Mouse (Mus musculus) megakaryocyte, adult 5-6 weeks (primary cell): ENCODE measurements at regions not wholly inside any gene's neighbourhood (a gene's known extent, or its start where the extent isn't known, plus 50 kb on each side); places are given as distances from the start of the nearest gene placed in this dataset.
A peak's percentile ranks its signal among the peaks of the same experiment; 100 is the strongest.

Source experiments
- ATAC-seq: 2 replicates; pipeline ENCODE4 v1.8.0; 2016; ENCODE audit warnings: mild to moderate bottlenecking, inconsistent platforms; ENCODE audit not compliant: poor library complexity, severe bottlenecking

DNA sequence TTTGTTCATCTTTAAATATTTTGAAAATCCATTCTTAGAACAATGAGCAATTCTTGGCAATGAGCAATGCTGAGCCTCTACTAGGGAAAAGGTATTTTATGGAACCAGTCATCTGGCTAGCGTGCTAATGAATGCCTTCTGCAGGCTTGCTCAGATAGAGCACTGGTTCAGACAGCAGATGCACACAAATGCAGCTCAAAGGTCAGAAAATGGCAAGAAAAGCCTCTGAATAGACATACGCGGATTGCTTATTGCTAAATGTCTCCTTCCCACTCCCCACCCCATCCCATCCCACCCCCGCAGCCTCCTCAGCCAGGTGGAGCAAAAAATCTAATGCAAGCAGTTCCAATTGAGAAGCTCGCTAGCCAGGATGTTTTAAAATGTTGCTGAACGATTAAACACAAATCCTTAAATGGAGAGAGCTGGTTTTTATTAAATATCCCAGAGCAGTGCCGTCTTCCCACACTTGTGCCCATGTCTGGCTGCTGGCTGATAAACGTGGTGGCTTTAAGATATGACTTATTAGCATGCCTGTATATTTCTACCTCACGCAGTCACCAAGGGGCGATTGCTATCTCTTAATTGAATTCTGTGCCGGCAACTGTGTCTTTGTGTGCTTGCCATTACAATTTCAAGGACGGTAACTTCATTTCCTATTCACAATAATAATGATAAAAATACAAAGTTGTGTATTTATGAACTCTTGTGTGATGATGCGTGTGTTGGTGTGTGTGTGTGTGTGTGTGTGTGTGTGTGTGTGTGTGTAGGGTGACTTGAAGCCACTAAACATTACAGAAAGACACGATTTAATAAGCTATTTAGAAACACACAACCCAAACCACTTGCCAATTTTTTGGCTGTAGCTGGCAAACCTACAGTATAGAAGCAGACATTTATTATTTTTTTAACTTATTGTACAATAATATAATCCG is 192.7 kb upstream of the Pabpc6 start:
- ATAC-seq = no peak

DNA sequence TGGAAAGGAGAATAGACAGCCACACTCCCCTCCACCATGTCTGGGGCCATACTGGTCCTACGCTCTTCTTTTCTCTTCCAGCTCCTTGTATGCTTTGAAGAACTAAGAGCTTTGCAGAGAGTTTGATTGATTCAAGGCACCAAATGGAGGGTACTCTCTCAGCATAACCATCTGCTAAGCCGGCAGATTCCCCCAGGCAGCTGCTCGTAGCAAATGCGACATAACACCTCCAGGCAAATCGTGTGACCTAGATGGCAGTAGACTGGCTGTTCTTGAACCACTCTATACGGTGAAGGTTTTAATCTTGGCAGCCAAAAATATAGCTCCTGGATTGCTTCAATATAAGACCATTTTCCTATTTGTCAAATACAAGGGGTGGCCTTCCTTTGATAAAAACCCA is 191.8 kb upstream of the Pabpc6 start:
- no peak for ATAC-seq

DNA sequence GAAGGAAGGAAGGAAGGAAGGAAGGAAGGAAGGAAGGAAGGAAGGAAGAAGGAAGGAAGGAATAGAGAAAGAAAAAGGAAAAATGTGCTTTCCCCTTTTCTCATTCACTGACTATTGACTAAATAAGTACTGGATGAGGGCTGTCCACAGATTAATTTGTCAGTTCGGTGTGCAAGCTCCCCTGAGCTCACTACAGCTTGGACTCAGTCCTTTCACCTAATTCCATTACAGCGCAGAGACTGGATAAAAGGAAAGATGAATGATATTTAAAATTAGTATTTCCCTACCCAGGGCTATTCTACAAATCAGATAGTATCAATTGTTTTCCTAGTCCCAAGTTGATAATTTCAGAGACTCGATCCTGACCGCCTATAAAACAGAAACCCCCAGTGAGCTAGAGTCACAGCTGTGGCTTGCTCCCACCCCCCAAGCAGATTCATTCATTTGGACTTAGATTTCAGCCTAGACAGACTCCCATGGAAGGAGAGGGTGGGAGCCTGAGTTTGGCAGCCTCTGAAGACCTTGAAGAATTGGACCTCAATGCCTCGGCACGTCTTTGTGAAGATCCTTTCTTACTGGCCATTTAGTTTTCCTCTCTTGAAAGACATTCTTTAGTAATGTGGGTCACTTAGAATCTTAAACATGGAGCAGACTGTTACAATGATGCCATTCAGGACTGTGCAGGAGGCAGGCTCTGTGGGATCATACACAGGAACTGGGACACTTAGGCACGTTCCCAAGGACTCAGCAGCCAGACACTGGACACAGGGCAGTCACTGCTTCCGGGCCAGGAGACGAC is 179.2 kb upstream of the Pabpc6 start:
- no peak for ATAC-seq

DNA sequence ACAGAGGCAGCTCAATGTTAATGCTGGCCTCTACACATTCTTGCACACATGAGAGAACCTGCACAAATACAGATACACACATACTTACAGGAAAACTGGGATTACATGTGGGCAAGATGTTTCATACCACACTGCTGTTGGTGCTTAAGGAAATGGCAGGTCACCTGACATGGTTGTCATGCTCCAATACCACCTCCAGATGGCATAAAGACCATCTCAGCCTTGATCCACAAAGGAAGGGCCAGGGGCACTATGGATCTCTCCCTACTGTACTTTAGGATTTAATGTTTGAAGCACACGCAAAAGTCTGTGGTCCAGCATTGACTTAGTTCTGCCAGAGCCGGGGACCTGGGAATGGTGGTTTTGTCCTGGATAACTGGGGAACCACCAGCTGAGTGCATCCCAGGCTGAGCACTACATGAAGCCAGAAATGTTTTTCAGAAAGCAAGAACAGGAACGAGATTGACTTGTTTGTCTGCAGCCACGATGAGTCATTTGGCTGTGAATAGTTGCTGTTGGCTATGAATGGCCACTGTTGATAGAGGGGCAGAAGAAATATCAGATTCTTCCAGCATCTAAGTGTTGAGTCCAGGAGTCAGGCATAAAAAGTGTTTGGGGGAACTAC is 176.0 kb upstream of the Pabpc6 start:
- ATAC-seq = no peak

DNA sequence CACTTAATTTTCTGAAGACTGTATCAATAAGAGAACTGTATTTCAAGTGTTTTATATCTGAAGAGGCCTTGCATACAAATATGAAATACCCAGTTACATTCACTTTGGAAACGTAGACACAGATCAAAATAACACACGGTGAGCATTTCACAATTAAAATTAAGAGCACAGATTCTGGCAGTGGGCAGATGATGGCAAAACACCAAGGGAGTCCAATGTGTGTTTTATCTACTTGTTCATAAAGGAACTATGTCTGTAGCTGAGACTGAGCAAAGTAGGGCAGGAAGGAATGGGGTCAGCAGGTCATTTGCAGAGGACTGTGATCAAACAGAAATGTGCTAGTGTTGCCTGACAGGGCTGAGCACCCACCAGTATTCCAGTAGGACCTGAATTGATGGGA is 171.6 kb upstream of the Pabpc6 start:
- no peak for ATAC-seq

DNA sequence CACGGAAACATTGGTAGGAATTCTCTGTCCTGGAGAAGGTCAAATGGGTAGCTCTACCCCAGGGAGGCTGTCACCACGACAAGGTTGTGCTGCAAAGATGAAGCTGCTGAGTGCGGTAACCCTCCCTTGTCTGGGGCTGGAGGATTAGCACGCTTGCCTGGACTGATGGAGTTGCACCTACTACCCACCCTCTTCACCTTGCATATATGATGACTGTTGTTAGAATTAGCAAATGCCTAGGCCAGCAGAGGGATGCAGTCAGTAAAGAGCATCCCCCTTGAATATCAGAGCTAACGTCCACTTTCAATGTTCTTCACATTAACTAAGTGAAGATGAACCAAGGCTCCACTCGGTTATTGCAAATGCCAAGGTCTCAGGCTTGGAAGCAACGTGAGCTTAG is 169.7 kb upstream of the Pabpc6 start:
- no peak for ATAC-seq

DNA sequence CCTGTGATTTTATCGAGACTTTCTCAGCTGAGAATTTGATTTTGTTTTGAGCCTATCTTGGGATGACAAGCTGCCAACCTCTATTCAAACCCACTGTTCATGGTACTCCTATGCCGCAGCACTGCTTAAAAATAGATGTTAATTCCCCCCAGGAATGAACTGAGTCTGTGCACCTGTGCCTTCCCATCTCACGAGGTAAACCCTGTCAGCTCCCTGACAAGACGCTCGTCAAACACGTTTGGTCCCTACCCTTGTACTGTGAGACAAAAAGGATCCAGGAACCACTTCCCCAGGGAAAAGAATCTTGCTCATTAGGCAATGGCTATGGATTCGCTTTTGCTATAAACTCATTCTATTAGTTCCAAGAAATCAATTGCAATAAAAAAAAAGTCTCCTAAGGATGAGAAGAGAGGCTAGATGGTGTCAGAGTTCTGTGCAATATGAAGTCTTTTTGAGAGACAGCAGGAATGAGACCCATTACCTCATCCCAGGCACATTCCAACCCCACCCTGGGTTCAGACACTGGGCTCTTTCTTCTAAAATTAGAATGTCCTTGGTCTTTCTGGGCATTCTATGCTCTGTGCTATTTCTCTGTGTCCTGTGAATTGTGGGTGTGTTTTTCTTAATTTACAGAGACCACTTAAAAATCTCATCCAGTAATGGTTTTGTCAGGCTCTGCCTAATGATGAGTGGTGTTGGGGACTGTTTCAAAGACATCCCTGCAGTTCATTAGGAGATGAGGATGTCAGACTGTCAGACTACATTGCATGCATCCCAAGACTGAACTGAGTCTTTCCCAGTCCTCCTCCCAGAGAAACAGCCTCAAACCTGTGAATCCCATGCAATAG is 167.7 kb upstream of the Pabpc6 start:
- ATAC-seq = no peak

DNA sequence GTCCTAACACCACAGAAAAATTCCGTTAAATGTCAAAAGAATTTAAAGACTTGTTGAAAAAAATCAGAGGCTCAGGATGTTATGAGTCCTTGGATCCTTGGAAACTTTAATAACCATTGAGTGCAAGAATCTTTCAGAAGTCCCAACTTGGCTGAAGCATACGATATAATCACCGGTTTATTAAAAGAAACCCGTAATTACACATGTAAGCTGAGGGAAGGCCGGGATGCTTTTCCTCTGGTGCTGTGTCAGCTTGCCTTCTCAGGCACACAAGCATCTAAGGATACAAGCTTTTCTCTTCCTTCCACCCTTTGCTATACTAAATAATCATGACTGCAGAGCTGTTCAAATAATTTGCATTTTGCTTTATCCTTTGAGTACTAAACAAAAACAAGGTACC is 160.4 kb upstream of the Pabpc6 start:
- ATAC-seq = no peak

DNA sequence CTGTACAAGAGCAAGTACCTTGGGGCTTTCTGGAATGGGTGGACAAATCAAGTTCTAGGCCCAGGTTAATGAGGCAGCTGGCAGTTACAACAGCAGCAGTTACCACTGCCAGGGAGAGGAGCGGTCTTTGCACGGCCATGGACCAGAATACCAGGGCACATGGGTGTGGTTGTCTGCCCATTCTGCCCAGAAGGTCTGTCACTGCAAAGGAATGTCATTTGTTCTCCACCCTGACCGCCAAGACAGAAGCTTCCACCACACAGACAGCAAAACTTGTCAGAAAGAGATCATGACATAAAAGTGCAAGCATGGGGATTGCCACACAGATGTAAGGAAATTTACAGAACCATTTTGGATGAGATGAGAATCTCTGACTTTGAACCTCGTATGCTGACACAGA is 151.8 kb upstream of the Pabpc6 start:
- ATAC-seq = no peak

DNA sequence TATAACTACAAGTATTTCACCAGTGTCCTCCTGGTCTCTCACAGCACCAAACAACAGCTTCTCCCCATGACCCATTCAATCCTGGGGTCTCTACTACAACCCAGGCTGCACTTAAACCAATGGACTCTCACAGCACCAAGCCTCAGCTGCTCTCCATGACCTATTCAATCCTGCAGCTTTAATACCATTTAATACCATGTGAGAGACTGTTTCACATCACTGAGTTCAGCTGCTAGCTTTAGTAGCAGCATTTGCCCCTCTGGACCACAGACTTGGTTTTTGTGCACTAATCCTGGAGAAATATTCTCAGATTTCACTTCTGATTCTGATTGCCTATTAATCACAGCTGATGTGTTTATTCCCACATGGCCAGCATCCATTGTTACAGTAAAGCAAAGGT is 147.5 kb upstream of the Pabpc6 start:
- no peak for ATAC-seq

DNA sequence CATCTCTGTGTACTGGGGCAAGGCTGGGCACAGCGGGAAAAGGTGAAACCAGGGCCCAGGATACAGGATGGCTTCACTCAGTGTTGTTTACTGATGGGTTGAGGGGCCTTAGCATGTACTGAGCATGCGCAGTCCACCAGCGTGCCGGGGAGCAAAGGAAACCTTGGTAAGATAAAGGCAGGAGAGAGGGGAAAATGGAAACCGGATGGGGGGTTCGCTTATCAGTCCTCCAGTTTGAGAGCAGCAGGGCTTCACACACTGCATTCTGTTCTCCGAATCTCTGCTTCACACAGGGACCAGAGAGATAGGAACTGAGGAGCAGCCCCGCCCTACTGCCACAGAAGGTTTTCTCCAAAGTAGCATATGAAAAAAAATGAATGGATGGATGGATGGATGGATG is 127.6 kb upstream of the Pabpc6 start:
- no peak for ATAC-seq

DNA sequence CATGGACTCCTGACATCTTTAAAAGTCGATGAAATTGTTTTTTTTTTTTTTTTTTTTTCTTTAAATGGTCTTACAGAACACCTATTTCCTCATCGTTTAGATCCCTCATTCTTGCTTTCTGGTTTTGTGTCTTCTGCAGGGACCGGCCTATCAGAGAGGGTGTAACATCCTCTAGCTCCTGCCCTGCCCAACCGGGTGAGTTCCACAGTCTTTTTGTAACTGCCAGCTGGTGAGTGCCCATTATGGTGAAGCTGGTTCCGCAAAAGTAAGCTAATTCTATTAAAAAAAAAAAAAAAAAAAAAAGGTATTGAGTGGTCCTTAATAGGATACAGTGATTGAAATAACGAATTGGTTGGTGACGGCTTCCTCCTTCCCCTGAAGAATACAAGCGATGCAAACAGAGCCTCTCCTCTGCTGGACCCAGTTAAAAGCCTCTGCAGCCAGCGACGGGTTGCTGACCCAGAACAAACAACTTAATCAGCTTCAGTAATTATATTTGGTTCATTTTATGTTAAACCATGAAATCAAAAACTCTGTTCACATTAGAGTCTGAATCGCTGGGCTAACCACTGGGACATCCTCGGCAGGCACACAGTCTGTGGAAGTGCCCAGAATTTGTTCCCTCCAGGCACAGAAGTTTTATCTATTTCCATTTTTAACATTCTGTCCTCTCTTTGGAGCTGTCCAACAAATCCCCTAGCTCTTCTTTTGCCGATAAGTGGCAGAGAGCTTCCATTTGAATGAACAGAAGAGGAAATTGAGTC is 126.9 kb upstream of the Pabpc6 start:
- ATAC-seq = no peak

DNA sequence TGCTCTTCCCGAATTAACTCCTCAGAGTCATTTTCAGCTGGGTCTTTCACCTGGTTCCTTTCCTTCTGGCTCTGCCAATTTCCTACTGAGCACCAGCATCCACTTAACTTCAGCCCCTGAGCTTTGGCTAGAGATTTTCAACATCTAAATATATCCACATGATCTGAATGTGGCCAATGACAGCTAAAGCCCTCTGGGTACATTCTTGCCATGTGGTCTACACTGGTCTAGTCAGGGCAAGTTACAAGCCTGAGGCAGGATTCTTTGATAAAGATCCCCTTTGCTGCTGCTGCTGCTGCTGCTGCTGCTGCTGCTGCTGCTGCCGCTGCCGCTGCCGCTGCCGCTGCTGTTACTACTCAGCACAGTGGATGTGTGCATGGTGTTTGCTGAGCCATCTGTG is 109.3 kb upstream of the Pabpc6 start:
- ATAC-seq = no peak

DNA sequence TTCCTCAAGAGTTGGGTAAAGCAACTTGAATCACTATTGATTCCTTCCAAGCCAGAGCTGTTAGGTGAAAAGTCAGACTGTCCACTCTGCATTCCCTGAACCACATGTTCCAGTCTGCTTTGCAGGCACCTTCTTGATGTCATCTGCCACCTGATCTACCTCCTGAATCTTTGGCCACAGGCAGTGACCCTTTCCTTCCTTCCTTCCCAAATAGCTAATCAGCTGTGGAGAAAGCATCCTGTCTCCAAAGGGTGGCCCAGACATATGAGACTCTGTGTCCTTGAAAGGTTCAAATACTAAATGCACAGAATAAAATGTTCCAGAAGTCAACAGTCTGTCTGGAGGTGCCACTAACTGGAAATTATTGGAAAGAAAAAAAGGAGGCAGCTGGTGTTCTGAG is 107.6 kb upstream of the Pabpc6 start:
- no peak for ATAC-seq

DNA sequence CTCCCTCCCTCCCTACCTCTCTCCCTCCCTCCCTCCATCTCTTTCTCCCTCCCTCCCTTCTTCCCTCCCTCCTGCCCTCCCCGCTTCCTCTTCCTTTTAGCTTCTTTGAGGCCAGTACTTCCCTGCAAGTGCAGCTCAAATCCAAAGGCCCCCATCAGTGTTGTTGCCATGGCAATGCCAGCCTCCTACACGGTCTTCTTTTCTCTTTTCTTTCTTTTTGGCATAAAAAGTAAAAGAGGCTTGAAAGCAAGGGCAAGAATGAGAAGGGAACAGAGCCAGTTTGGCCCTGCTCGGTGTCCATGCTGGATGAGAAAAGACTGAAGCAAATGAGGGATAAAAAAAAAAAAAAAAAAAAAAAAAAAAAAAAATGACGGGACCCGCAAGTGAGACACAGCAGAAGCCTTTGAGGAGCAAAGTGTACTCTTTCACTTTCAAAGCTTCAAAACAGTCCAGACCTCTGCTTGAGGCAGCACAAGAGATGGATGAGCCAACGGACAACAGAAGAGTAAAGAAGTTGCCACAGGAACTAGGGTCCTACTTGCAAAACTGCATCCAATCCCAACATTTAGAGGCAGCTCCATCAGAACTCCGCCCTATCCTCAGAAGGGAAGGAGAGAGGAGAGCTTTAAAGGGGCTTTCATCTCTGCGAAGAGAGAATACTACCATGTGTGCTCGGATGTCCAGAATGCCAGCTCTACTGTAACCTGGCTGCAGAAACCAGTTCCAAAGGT is 106.9 kb upstream of the Pabpc6 start:
- no peak for ATAC-seq

DNA sequence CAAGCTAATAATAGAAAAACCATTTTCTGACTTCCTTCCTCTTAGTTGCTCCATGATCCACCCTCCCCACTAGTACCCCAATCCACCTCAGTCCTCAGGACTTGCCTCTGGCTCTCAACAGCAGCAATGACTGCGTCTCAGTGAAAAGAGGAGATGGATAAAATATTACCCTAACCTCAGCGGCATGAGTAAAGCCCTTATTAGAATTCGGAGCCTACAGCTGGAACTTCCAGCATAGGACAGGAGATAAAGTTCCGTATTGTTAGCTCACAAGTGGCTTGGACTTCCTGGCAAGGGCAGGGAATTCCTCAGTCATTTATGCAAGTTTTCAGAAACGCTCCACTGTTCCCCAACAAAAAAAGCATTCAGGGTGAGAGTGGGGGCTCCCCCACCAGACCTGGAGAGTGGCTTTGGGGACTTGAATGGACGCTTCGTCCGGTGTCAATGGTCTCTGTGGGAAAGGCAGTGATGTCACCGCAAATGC is 106.2 kb upstream of the Pabpc6 start:
- ATAC-seq = peak; percentile 16

DNA sequence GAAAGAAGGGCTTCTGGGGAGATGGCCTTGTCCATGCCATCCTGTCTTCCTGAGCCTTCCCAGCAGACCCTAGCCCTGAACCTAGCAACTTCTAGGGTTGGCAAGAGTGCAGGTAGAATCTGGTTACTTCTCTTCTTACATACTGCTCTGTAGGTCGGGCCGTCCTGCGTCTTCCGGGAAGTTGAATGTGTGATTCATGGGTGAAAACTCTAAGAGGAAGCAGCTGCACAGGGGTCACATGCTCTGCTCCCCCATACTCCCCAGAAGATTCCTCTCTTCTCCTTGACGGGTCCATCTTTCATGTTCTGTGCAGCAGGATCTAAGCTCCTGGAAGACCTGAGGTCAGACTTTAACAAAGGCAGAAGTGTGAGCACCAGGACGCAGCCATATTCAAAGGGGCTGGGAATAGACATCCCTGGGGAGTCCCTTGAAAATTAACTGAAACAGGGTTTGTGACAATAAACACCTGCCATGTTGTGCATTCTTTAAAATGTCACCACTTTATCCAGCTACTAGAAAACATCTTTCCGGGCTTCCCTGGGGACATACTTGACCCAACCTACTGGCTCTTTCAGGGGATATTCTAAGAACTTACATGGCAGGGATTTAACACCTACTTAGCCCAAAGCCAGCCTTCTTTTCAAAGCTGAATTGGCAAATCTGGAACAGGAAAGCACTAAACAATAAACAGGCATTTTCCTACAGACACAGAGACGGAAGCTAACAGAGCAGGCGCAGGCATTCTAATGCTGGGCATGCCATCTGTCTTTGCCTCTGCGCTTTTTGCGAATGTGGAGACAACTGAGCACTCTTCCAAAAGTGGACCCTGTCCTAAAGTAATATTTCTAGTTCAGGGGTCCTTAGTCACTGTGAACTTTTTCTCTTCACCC is 105.5 kb upstream of the Pabpc6 start:
- ATAC-seq = peak; percentile 49

DNA sequence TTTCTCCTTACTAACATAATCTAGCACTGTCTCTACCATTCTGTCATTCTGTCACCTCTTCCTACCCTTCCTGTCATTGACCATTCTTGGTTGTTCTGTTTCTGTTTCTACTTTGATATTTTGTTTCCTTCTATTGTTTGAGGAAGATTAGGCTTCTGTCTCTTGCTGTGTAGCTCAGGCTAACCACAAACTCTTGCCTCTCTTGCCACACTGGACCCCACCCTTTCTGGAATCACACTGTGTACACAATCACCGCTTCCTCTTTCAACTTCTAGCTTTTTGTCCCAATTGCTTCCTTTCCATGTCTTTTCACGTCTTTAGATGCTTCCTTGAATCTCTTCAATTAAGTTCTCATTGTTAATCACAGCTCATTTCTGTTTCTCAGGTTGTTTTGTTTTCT is 104.2 kb upstream of the Pabpc6 start:
- ATAC-seq = peak; percentile 87
